Mouse (Mus musculus) bone marrow, adult 2 months (tissue): ENCODE data around the gene Abhd15. TPM values are rescaled to one million over a fixed set of nuclear protein-coding genes. Genes with fewer than 3 reads are reported as not detected.

Experiments
- H3K27ac ChIP-seq: fragments of 200-500 bp; 2 replicates; pipeline ENCODE4 v1.5.1; 2012; ENCODE audit warnings: low read depth, mild to moderate bottlenecking, control low read depth, inconsistent platforms, low read length; ENCODE audit not compliant: control insufficient read depth, poor library complexity, insufficient read depth
- H3K4me1 ChIP-seq: fragments of 200-500 bp; 2 replicates; pipeline ENCODE4 v1.6.1; 2011; ENCODE audit warnings: low read length; ENCODE audit not compliant: control insufficient read depth, insufficient read depth
- H3K4me3 ChIP-seq: fragments of 200-500 bp; replicated peaks from 2 replicates; pipeline ENCODE3; 2011; ENCODE audit warnings: mild to moderate bottlenecking, low read depth, low read length, control low read depth; ENCODE audit not compliant: control insufficient read depth
- CTCF ChIP-seq: fragments of 200-500 bp; IDR thresholded peaks from 2 replicates; pipeline ENCODE4 v1.5.1; 2011; ENCODE audit warnings: low read length, control low read depth; ENCODE audit not compliant: control insufficient read depth, insufficient read depth
- POLR2A ChIP-seq: fragments of 200-500 bp; IDR thresholded peaks from 2 replicates; pipeline ENCODE4 v1.6.1; 2011; ENCODE audit warnings: low read depth, mild to moderate bottlenecking, control low read depth, low read length, borderline replicate concordance; ENCODE audit not compliant: control insufficient read depth
- WGBS: fragments of 180-500 bp; shearing (Covaris S2); methylation state at CpG from one replicate; pipeline ENCODE4 v1.1.7; 2018; 5-methylcytosine and 5-hydroxymethylcytosine counted together
- polyA plus RNA-seq: library from polyadenylated mRNA; stranded (reverse); fragments of >200 nt; gene quantifications from 2 replicates; pipeline ENCODE4 v1.2.4, GENCODE M21; 2011; ENCODE audit warnings: low replicate concordance; ENCODE audit not compliant: missing spikeins, insufficient read depth, insufficient read length

Gene Abhd15
- polyA plus RNA-seq, 1 experiment: 5.6 TPM

DNA sequence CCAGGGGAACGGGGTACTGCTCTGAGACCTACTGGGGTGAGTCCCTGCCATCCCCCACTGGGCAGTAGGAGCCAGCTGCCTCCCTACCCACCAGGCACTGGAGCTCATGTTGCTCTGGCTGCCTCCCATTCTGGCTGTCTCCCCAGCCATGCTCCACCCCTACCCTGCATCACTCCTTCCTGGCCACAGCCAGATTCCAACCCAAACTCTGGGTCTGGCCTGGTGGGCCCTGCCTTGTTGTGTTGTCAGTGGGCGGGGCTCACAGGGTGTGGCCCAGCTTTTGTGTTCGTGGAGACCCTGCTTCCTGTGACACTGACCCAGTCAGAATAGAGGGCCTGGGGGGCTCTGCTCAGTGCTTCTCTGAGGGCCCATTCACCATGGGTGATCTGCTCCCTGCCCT is 11.4 kb upstream of the Abhd15 start:
- TF ChIP-seq CTCF (no peak), POLR2A (no peak)
- Histone ChIP-seq H3K27ac (no peak overlapping the region), H3K4me3 (no peak overlapping the region), H3K4me1 (no peaks in the 10 kb centered on the region; the same call in 1 of the 2 replicates)
- 76% methylated on average over 3 of the region's 3 CpGs for WGBS

DNA sequence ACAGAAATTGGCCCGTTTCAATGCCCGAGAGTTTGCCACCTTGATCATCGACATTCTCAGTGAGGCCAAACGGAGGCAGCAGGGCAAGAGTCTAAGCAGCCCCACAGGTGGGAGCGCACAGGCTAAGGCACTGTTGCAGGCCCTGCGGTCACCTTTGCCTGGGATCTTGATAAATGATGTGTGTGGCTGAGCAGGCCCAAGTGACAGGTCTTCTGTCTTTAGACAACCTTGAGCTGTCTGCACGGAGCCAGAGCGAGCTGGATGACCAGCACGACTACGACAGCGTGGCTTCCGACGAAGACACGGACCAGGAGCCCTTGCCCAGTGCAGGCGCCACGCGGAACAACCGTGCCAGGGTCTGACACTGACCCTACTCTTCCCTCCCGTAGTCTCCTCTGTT is 10.5 kb upstream of the Abhd15 start:
- Histone ChIP-seq H3K4me1 (no peaks in the 10 kb centered on the region), H3K4me3 (no peak overlapping the region), H3K27ac (no peak overlapping the region)
- TF ChIP-seq CTCF: no peak
- no peak for TF ChIP-seq POLR2A
- 89% methylated on average over 19 of the region's 19 CpGs for WGBS

DNA sequence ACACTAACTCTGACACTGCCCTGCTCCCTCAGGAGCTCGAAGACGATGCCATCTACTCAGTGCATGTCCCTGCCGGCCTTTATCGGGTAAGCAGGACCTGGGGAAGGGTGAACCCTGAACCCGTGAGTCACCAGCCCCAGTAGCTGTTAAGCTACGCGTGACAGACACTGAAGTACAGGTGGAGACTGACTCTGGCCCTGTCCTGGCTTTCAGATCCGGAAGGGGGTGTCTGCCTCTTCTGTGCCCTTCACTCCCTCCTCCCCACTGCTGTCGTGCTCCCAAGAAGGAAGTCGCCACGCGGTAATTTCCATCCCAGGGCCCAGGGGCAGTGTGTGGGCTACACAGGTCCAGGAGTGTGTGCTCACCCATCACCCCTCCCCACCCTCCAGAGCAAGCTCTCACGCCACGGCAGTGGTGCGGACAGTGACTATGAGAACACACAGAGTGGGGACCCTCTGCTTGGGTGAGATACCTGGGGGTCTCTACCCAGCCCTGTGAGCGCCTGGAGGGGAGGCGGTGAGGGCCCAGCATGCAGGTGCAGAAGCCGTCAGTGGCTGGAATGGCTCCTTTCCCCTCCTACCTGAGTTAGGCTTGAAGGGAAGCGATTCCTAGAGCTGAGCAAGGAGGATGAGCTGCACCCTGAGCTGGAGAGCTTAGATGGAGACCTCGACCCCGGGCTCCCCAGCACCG is 9.5 kb upstream of the Abhd15 start:
- TF ChIP-seq POLR2A (no peak), CTCF (no peak)
- no peaks in the 10 kb centered on the region for H3K4me1 ChIP-seq
- no peak overlapping the region for H3K27ac ChIP-seq
- 88% methylated on average over 22 of the region's 22 CpGs for WGBS
- H3K4me3 ChIP-seq: no peak overlapping the region

DNA sequence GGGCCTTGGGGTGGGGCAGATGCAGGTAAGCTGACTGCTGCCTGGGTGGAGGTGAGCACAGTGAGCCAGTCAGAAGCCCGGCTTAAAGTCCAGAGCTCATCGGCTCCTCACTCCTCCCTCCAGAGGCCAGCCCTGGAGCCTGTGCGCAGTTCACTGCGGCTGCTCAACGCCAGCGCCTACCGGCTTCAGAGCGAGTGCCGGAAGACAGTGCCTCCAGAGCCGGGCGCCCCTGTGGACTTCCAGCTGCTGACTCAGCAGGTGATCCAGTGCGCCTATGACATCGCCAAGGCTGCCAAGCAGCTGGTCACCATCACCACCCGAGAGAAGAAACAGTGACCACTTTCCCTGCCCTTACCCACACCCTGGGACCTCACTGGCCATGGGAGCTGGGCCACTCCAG is 8.6 kb upstream of the Abhd15 start:
- Histone ChIP-seq H3K4me3 (no peak overlapping the region), H3K4me1 (no peaks in the 10 kb centered on the region), H3K27ac (no peak overlapping the region)
- TF ChIP-seq CTCF: no peak
- TF ChIP-seq POLR2A: no peak
- 93% methylated on average over 14 of the region's 14 CpGs for WGBS

DNA sequence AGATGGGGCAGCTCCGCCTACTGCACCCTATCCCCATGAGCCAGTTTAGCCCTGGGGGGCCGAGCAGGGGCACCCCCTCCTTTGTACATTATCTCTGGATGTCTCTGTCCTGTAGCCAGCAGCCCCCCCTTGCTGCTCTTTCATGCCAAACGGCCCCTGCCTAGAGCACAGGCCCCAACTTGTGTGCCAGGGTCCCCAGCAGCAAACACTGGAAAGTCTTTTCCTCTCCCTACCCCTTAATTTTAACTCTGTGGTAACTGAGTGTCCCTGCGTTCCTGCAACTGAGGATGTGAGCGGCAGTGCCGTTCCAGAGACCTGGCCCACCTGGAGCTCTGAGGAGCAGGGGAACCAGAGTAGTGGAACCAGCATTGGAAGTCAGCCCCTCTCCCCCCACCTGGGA is 8.0 kb upstream of the Abhd15 start:
- Histone ChIP-seq H3K4me3 (no peak overlapping the region), H3K4me1 (no peaks in the 10 kb centered on the region), H3K27ac (no peak overlapping the region)
- WGBS: 81% methylated on average over 6 of the region's 6 CpGs
- TF ChIP-seq POLR2A: no peak
- no peak for TF ChIP-seq CTCF

DNA sequence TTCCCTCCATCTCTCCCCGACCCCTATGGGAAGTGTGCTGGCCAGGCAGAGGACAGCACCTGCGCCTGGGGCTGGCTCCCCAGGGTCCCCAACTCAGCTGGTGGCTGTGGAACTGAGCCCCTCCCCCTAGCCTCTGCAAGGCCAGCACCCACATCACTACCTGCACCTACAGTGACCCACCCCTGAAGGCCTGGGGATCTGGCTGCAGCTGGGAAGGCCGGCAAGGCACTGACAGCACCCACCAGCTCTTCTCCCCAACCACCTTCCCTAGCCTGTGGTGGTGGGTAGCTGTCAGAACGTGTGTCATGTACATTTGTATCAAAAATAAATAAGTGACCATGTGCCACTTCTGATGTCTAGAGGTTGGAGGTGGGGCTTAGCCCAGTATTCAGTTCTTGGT is 7.5 kb upstream of the Abhd15 start:
- Histone ChIP-seq H3K27ac (no peak overlapping the region), H3K4me3 (no peak overlapping the region), H3K4me1 (peaks cover 1% of the 10 kb centered on the region; the same call in 1 of the 2 replicates)
- WGBS: 64% methylated on average over 4 of the region's 4 CpGs
- TF ChIP-seq POLR2A: no peak
- no peak for TF ChIP-seq CTCF

DNA sequence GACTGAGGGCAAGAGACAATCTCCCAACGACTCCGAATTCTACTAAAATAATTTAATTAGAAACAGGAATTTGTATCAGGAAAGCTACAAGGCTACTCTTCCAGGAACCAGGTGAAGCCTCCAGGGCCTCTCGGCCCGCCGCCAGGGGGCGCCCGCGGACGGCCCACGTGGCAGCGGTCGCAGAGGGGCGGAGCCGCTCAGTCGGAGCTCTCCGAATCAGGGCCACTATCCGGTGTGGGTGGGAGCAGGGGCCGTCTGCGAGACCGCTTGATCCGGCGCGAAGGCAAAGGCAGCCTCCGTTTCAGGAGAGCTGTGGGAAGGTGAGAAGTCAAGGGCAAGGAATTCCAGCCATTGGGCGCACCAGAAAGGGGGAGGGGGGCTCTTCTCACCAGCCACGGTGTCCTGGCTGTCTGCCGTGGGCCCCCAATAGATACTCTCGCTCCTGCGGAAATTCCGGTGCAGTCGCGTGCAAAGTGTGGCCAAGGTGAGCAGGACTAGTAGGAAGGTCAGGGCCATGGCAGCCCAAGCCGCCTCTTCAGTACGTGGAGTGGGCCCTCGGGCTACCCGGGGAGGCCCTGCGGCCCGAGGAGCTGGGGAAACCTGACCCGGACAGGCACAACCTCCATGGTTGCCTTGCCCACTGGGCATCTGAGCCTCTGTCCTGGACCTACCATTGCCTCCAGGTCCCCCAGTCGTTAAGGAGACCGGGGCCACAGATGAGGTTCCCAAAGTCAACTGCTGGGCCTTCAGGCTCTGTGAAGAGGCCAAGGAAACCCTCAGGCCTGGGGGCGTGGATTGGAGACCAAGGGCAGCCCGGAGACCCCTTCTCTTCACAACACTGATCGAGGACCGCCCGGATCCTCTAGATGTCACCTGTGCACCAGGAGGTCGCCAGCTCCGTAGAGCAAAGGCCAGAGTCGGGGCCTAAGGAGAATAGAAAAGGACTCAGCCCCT is 6.6 kb upstream of the Abhd15 start:
- WGBS: 27% methylated on average over 49 of the region's 49 CpGs
- Histone ChIP-seq H3K4me1 (peaks cover 1% of the 10 kb centered on the region; the same call in 1 of the 2 replicates), H3K27ac (no peak overlapping the region; the same call in 1 of the 2 replicates), H3K4me3 (peak overlapping the region; percentile 24)
- TF ChIP-seq CTCF (peak; percentile 74), POLR2A (no peak)

DNA sequence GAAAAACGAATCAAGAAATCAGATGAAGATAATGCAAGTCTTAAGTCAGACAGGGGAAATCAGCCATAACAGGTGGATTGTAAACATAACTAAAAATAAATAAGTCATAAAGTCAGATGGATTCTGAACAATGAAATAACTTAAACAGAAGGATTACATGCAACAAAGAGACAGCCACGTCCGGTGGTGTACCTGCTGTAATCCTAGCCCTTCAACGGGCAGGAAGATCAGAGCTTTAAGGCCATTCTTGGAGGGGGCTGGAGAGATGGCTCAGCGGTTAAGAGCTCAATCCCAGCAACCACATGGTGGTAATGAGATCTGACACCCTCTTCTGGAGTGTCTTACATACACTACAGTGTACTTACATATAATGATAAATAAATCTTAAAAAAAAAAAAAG is 3.6 kb upstream of the Abhd15 start:
- peaks cover 4% of the 10 kb centered on the region; the same call in 1 of the 2 replicates for H3K4me1 ChIP-seq
- H3K4me3 ChIP-seq: no peak overlapping the region
- 71% methylated on average over 5 of the region's 5 CpGs for WGBS
- H3K27ac ChIP-seq: no peak overlapping the region
- no peak for TF ChIP-seq CTCF
